Mouse (Mus musculus): Measurements from ENCODE around the gene Tpgs1. TPM values are rescaled to one million over a fixed set of nuclear protein-coding genes. Genes with fewer than 3 reads are reported as not detected.
A peak's percentile ranks its signal among the peaks of the same experiment; 100 is the strongest.

The Tpgs1 gene
- total RNA-seq, 2 experiments from 2014 or later, result 18.3 to 19.4 TPM

GRCm38 (mm10) chr10:79665051-79665450 lies 4.1 kb upstream of the Tpgs1 start:
- no peak for DNase-seq (ENCODE audit: low spot score)
- intact Hi-C loops (cut with DNase I), result no loop called here

- no peak for DNase-seq (ENCODE audit: low spot score)
- intact Hi-C loops (cut with DNase I), result no loop called here
Observed at GRCm38 (mm10) chr10:79666493-79666892, 2.7 kb upstream of the Tpgs1 start.

- intact Hi-C loops (cut with DNase I), result loop anchor here (1.0 kb wide), 1 partner anchor 73 kb away; no protein-coding TSS in a partner anchor
- DNase-seq (ENCODE audit: low spot score), result no peak
Observed at GRCm38 (mm10) chr10:79668076-79668475, 1.1 kb upstream of the Tpgs1 start.

DNA sequence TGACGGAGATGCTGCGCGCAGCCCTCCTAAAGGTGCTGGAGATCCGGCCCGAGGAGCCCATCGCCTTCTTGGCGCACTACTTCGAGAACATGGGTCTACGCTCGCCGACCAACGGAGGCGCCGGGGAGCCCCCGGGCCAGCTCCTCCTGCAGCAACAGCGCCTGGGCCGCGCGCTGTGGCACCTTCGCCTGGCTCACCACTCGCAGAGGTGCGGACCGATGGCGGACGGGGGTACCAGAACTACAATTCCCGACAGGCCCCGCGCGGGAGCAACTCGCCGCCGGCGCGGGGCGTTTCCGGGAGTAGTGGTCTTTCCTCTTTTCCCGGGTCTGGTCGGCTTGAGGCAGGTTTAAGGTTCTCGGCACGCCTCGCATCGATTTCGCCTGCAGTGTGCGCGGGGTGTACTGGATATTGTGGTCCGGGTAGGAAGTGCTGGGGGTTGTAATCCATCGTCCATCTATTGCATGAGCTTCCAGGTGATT lies 448 bp downstream of the Tpgs1 start:
- intact Hi-C loops (cut with DNase I), result no loop called here

DNA sequence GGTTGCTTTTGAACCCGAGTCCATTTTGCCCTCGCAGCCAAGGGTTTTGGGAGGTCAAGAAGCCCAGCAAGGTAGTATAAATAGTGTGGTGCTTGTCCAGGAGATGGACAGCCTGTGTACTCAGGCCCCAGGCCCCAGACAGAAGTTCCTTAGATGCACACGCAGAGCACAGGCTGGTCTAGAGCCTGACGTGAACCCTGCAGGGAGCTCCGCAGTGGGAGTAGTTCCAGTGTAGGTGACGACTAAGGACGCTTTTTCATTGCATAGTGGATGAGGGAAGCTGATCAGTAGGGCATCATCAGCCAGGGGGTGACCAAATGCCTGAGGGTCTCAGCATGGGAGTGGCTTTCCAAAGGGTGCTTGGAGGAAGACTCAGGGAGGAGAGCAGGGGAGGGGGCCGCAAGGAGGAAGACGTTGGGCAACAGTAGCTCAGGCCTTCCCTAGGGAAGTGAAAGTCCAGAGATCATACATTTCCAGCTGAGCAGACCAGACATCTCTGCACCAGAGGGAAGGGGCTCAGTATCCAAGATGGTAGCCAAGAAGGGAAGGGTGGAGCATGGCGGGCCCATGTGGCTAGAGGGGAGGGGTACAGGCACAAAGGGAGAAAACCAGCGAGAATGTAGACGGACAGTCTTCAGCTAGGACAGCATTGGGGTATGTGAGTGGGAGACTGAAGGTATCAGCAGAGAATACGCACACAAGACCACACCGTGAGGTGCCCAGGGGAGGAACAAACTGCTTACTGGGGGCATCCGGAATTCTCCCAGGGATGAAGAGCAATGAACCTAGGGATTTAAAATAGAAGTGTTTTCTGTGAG lies 1.1 kb downstream of the Tpgs1 start:
- intact Hi-C loops (cut with DNase I), result no loop called here
- no peak for DNase-seq (ENCODE audit: low spot score)

More for the DNA sequence above, 448 bp downstream of the Tpgs1 start:
- peak; percentile 36 for DNase-seq (ENCODE audit: low spot score)

GRCm38 (mm10) chr10:79671396-79672087 lies 2.4 kb downstream of the Tpgs1 start:
- intact Hi-C loops (cut with DNase I), result no loop called here
- DNase-seq (ENCODE audit: low spot score), result no peak

- no peak for DNase-seq (ENCODE audit: low spot score)
Observed at GRCm38 (mm10) chr10:79672088-79672455, 2.9 kb downstream of the Tpgs1 start.

GRCm38 (mm10) chr10:79673054-79673453 lies 3.9 kb downstream of the Tpgs1 start:
- intact Hi-C loops (cut with DNase I), result no loop called here
- DNase-seq (ENCODE audit: low spot score), result no peak

More at GRCm38 (mm10) chr10:79672088-79672455, 2.9 kb downstream of the Tpgs1 start:
- intact Hi-C loops (cut with DNase I), result no loop called here

GRCm38 (mm10) chr10:79675346-79676035 lies 6.3 kb downstream of the Tpgs1 start:
- intact Hi-C loops (cut with DNase I), result no loop called here
- DNase-seq (ENCODE audit: low spot score), result no peak

DNA sequence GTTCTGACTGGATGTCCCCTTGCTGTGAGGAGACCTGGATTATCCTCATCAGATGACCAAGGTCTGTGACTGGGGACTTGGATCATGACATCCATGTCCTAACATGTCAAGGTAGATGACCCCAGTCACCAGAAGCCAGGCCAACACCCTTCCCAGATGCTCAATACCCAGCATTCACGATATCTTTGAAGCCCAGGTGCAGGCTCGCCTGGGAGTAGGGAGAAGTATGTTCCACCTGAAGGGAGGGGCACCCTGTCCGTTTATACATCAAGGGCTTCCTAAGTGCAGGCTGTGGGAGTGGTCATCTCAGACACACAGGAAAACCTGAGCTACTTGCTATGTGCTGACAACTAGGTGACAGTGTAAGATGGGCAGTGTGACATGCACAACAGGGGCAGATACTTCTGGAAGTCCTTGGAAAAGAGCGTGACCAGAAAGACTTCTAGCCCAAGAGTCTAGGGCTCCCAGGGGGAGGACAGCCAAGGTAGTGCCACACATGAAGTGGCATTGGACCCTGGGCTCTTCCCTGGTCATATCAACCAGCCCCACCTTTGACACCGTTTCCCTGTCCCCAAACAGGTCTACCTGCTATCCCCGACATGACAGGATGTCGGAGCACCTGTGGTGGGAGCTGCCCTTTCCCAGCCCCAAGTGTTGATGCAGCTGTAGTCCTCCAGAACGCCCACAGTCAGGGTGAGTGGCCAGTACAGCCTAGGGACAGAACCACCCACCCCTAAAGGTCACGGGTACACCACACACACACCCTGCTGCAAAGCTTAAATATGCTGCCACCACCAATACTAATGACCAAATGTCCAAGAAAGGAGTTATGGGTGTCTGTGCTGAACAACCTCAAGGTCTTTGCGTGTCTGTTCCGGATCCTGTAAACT lies 11.7 kb downstream of the Tpgs1 start:
- intact Hi-C loops (cut with DNase I), result no loop called here
- no peak for DNase-seq (ENCODE audit: low spot score)

DNA sequence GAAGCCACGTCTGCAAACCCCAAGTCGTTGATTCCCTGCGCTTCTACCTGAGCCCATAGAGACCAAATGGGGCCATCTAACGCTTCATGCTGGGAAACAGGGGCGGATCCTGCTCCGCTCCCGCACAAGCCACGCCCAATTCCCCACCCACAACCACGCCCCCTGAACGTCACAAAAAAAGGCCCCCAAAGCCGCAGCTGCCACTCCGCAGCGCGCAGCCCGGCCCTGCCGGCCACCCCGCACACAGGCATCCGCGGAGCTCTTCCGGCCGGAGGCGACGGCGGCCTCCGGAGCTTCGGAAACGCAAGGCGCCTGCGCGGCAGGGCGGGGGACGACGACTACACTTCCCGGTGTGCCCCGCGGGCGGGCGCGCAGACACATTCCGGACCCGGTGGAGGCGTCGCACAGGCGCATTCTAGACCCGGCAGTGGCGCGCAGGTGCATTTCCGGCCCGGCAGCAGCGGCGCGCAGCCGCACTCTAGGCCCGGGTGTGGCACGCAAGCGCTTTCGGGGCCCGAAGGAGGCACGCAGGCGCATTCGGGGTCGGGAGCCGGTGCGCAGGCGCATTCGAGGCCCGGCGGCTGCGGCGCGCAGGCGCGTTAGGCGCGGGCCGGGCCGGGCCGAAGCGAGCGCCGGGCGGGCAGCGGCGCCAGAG lies 12.5 kb downstream of the Tpgs1 start, which contains the start of gene Cdc34:
Gene Cdc34, plus strand, starts transcription at position 605 of the 655 bp plus-strand sequence.
- intact Hi-C loops (cut with DNase I), result no loop called here
- peak; percentile 100 for DNase-seq (ENCODE audit: low spot score)

GRCm38 (mm10) chr10:79682551-79682915 lies 13.4 kb downstream of the Tpgs1 start:
- intact Hi-C loops (cut with DNase I), result no loop called here
- DNase-seq (ENCODE audit: low spot score), result no peak

GRCm38 (mm10) chr10:79682916-79683582 lies 13.9 kb downstream of the Tpgs1 start:
- peak; percentile 44 for DNase-seq (ENCODE audit: low spot score)
- intact Hi-C loops (cut with DNase I), result no loop called here

- intact Hi-C loops (cut with DNase I), result no loop called here
Observed at GRCm38 (mm10) chr10:79683726-79684640, 14.8 kb downstream of the Tpgs1 start.

GRCm38 (mm10) chr10:79684770-79685600 lies 15.8 kb downstream of the Tpgs1 start:
- intact Hi-C loops (cut with DNase I), result no loop called here

More at GRCm38 (mm10) chr10:79683726-79684640, 14.8 kb downstream of the Tpgs1 start:
- DNase-seq (ENCODE audit: low spot score), result peak; percentile 36

DNA sequence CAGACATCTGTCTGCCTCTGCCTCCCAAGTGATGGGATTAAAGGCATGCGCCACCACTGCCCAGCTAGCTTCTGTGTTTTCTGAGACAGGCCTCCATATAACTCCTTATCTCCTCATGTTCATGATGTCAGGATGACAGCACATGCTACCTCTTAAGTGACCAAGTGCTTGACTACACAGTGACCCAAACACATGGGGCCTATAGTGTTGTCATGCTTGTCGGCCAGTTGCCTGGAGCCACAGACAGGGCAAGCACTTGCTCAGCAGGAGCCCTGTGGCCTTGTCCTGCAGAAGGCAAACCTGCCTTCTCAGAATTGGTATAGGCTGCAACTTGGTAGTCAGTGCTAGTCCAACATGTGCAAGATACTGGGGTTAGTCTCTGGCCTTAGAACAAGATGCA lies 17.1 kb downstream of the Tpgs1 start:
- no peak for DNase-seq (ENCODE audit: low spot score)
- intact Hi-C loops (cut with DNase I), result no loop called here

More at GRCm38 (mm10) chr10:79684770-79685600, 15.8 kb downstream of the Tpgs1 start:
- DNase-seq (ENCODE audit: low spot score), result no peak

All from heart, postnatal 25 days (tissue).